ENCODE assay signal across 16 mouse cellular contexts in the genomic region with DNA sequence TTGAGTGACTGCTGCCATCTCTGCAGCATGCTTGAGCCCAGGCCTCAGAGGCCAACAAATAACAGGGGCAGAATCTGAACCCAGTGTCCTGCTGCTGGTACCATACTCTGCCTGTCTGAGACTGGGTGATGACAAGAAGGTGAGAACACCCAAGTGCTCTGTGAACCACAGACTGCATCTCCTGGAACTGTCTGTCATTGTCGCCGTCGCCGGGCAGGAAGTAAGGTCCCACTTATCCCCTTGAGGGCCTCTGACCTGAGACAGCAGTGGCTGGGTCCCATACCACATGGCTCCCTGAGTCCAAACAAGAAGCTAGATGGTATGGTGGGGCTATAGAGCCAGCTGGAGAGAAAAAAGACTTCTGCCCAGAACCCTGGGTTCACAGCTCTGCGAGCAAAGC.
DNase-seq lines count a peak whose midpoint lies in the region; ATAC-seq lines count a peak whose summit lies in the region.
"Had no signal": no experiment of that assay in that cellular context is flagged by ENCODE, and none has a peak within 500 bp of the region (broad histone marks: within the 10 kb centered on the region; RNA-seq: fewer than 3 reads in every experiment).

No protein-coding gene starts in this region.

- no peaks in the 10 kb centered on the region for H3K27me3 ChIP-seq in heart, embryonic 15.5 days
- H3K27me3 ChIP-seq: CH12.LX had no signal

- peak overlapping the region; percentile 13; the same call in 1 of the 2 replicates for H3K9ac ChIP-seq in heart, embryonic 15.5 days
- H3K9ac ChIP-seq: lung, embryonic 14.5 days had no signal

- H3K9me3 ChIP-seq in heart, embryonic 15.5 days (replicated peaks), result no peaks in the 10 kb centered on the region

- no peak for ATAC-seq in heart, embryonic 15.5 days (replicated peaks; ENCODE audit: insufficient number of reproducible peaks, insufficient read depth, low FRiP score, low read depth)

- peaks cover 5% of the 10 kb centered on the region; the same call in 1 of the 2 replicates for H3K36me3 ChIP-seq in heart, embryonic 15.5 days

- H3K4me1 ChIP-seq in heart, embryonic 15.5 days (replicated peaks), result peaks cover 82% of the 10 kb centered on the region

- 33% methylated on average over 5 of the region's 5 CpGs for WGBS in heart, embryonic 15.5 days

- intact Hi-C loops in heart, postnatal 10 days (cut with DNase I), result loop anchor here (5.0 to 10.0 kb wide), 3 partner anchors 183 to 785 kb away; no protein-coding TSS in a partner anchor

- no peak overlapping the region for H3K4me2 ChIP-seq in heart, embryonic 15.5 days
- H3K4me2 ChIP-seq: lung, embryonic 14.5 days had no signal

- no peak overlapping the region for H3K4me3 ChIP-seq in heart, embryonic 15.5 days
- H3K4me3 ChIP-seq: erythroblast, embryonic 14.5 days; left cerebral cortex, adult 2 months; myocyte had no signal

- no peak for DNase-seq in heart, postnatal 10 days
- peak; percentile 70 for DNase-seq in spleen, postnatal 36 days (ENCODE audit: low spot score in 2 of 2)
- no peak for DNase-seq in spleen, adult 12 weeks (ENCODE audit: low spot score)
- DNase-seq in naive thymus-derived CD4-positive, alpha-beta T cell, adult 2 months (ENCODE audit: low read depth), result peak; percentile 37
- DNase-seq in right cerebral cortex, postnatal 14 days, result no peak
- DNase-seq in retina, postnatal 1 day, result no peak
- no peak for DNase-seq in frontal cortex, postnatal 36 days (ENCODE audit: low spot score in 2 of 2)
- DNase-seq: cerebellum, adult 9-10 months; lung, embryonic 14.5 days; right cerebral cortex, postnatal 25 days had no signal

- peak overlapping the region; percentile 34; the same call in 1 of the 2 replicates for H3K27ac ChIP-seq in heart, embryonic 15.5 days
- H3K27ac ChIP-seq: left cerebral cortex, adult 2 months; stomach, postnatal 0 days had no signal

Comparison
In these comparisons a context has a peak if more than half of its experiments do, and no peak if none do; other contexts are left out.
1. DNase-seq: peak in spleen, postnatal 36 days (2 of 2) and naive thymus-derived CD4-positive, alpha-beta T cell, adult 2 months (single experiment); none in heart, postnatal 10 days (0 of 2), spleen, adult 12 weeks (single experiment), right cerebral cortex, postnatal 14 days (single experiment), retina, postnatal 1 day (single experiment) and frontal cortex, postnatal 36 days (0 of 2).